Mouse (Mus musculus) embryonic facial prominence, embryonic 10.5 days (tissue): ENCODE data around the gene Ccdc85b. TPM values are rescaled to one million over a fixed set of nuclear protein-coding genes. Genes with fewer than 3 reads are reported as not detected.

Source experiments
- DNase-seq: peaks from one replicate; pipeline ENCODE4 v3.0.0-alpha.2; 2017; ENCODE audit warnings: low spot score
- H3K27ac ChIP-seq: fragments of 300-500 bp; sonication (generic); replicated peaks from 2 replicates; pipeline ENCODE4 v1.5.1; 2016; ENCODE audit warnings: mild to moderate bottlenecking
- H3K27me3 ChIP-seq: fragments of 300-500 bp; sonication (generic); replicated peaks from 2 replicates; pipeline ENCODE4 v1.6.1; 2016; ENCODE audit warnings: low read depth, mild to moderate bottlenecking; ENCODE audit not compliant: poor library complexity, severe bottlenecking
- H3K36me3 ChIP-seq: fragments of 300-500 bp; sonication (generic); replicated peaks from 2 replicates; pipeline ENCODE4 v1.6.1; 2016; ENCODE audit warnings: mild to moderate bottlenecking, moderate library complexity
- H3K4me1 ChIP-seq: fragments of 300-500 bp; sonication (generic); 2 replicates; pipeline ENCODE4 v1.6.1; 2016
- H3K4me3 ChIP-seq: fragments of 300-500 bp; sonication (generic); 2 replicates; pipeline ENCODE4 v1.5.1; 2016; ENCODE audit warnings: mild to moderate bottlenecking, moderate library complexity
- H3K9me3 ChIP-seq: fragments of 300-500 bp; sonication (generic); 2 replicates; pipeline ENCODE4 v1.6.1; 2016; ENCODE audit warnings: mild to moderate bottlenecking
- WGBS: fragments of 180-500 bp; shearing (Covaris S2); methylation state at CpG from one replicate; pipeline ENCODE4 v1.1.7; 2016; 5-methylcytosine and 5-hydroxymethylcytosine counted together
- polyA plus RNA-seq: library from polyadenylated mRNA; unstranded; fragments of >200 nt; fragmentation: Nextera tagmentation; extraction: Ambion mirVana; gene quantifications from 2 replicates; pipeline ENCODE4 v1.2.1, GENCODE M21; 2016

Gene Ccdc85b
- polyA plus RNA-seq, 1 experiment from 2014 or later, result 7.4 TPM

DNA sequence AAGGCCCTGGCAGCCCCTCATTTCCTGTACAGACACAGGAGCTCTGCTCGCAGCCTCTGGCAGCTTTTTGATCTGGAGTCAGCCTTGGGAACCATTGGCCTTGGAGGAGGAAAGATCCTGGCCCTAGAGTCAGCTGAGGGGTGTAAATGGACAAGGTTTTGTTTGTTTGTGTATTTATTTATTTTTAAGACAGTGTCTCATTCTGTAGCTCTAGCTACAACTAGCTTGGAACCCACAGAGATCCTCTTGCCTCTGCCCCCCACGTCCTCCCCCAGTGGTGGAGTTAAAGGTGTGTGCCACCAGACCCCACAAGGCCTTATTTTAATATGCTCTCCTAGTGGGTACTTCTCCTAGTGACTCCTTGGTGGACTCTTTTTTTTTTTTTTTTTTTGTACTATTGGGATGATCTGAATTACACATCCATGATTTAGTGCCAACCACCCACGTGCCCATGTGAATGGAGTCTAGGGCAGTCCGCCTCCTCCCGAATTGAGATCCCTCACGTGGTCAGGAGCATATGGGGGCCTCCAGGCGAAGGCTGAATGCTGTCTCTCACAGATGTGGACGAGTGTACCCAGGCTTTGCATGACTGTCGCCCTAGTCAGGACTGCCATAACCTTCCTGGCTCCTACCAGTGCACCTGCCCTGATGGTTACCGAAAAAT, 19.4 kb upstream of the Ccdc85b start:
- no peak for DNase-seq
- Histone ChIP-seq H3K27ac (no peak overlapping the region), H3K36me3 (peaks cover 62% of the 10 kb centered on the region), H3K9me3 (no peaks in the 10 kb centered on the region), H3K4me3 (no peak overlapping the region; the same call in 1 of the 2 replicates), H3K27me3 (no peaks in the 10 kb centered on the region), H3K4me1 (peaks cover 32% of the 10 kb centered on the region)
- 89% methylated on average over 10 of the region's 10 CpGs for WGBS

DNA sequence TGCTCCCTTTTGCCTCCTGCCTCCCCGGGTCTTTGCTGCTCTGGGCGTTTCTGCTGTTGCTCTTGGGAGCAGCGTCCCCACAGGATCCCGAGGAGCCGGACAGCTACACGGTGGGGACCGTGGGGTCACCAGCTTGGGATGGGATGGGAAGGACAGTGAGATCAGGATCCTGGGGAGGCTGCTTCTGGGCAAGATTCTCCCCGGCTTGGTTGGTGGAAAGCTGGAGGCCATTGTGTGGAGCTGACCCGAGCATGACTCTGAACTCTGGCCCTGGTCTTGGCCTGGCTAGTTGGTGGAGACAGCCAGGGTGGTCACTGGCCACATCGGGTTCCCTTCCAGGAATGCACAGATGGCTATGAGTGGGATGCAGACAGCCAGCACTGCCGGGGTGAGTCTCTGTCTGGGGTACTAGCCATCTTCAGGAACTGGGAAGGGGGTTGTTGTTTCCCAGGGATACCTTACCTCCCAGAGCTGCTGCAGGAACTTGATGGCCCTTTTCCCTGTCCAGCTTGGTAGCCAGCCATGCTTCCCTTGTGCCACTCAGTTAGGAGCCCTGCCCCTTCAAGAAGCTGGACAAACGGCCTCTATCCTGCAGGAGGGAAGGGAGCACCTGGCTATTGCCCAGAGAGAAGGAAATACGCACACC, 17.5 kb upstream of the Ccdc85b start:
- Histone ChIP-seq H3K9me3 (no peaks in the 10 kb centered on the region), H3K36me3 (peaks cover 43% of the 10 kb centered on the region), H3K27ac (peak overlapping the region; percentile 95), H3K4me1 (peaks cover 32% of the 10 kb centered on the region), H3K27me3 (no peaks in the 10 kb centered on the region), H3K4me3 (peak overlapping the region; percentile 81)
- 23% methylated on average over 13 of the region's 13 CpGs for WGBS
- no peak for DNase-seq

DNA sequence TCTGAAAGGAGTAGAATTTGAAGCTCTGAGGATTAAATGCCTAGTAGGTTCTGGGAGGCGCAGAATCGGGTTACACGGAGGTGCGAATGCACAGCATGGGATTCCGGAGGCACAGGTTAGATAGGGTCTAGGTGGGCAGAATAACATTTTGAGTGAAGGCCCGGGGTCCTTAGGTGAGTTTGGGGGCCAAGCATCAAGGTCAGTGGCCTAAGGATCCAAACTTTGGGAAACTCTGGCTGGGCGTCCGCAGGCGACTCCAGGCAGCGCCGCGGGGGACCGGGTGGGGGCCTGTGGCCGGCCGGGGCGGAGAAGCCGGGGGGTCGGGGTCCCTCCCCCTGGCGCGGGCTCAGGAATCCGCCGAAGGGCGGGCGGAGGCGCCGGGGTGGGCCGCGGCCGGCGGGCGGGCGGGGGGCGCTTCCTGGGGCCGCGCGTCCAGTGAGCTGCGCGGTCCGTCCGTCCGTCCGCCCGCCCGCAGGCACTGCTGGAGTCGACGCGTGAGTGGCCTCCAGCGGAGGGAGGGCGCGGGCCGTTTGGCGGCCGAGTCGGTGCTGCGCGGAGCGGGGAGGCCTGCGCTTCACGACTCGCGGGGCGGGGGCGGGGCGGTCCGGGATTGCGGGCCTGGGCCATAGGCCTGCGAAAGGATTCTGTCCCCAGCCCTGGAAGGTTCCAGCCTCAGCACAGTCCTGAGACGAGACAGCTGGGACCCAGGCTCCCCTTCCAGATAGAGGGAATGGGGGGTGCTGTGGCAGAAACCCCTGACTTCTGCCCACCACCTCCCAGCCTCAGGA, 16.8 kb upstream of the Ccdc85b start:
- H3K36me3 ChIP-seq, result peaks cover 36% of the 10 kb centered on the region
- H3K27me3 ChIP-seq, result no peaks in the 10 kb centered on the region
- H3K4me3 ChIP-seq, result peak overlapping the region; percentile 81
- H3K4me1 ChIP-seq, result peaks cover 32% of the 10 kb centered on the region
- H3K27ac ChIP-seq, result peak overlapping the region; percentile 95
- WGBS, result 1% methylated on average over 68 of the region's 68 CpGs
- DNase-seq, result peak; percentile 69
- no peaks in the 10 kb centered on the region for H3K9me3 ChIP-seq

DNA sequence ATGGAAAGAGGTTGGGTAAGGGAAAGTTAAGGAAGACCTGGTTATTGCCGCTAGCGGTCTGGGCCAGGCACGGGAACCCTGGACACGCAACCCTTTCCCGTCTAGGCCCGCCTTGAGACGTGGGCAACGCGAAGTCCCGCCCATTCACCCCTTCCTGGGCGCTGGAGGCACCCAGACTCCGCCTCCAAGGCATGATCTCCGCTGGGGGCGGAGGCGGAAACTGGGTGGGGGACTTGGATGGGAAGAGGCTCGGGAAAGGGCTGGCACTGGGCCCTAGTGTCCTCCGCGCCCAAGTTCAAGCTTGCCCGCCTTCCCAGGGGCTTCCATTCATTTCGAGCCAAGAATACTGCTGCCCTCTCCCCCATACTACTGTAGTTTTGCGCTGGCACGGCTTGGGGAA, 16.0 kb upstream of the Ccdc85b start, which contains the start of gene Efemp2:
Efemp2 (plus strand) TSS at position 235 of the 400 bp plus-strand sequence.
- Histone ChIP-seq H3K9me3 (no peaks in the 10 kb centered on the region), H3K27ac (peak within 1 kb of the TSS; percentile 95), H3K27me3 (no peaks in the 10 kb centered on the region), H3K4me3 (peak within 1 kb of the TSS; percentile 81), H3K36me3 (peaks cover 29% of the 10 kb centered on the region), H3K4me1 (peaks cover 32% of the 10 kb centered on the region)
- DNase-seq, result peak; percentile 84
- WGBS, result 2% methylated on average over 22 of the region's 22 CpGs

DNA sequence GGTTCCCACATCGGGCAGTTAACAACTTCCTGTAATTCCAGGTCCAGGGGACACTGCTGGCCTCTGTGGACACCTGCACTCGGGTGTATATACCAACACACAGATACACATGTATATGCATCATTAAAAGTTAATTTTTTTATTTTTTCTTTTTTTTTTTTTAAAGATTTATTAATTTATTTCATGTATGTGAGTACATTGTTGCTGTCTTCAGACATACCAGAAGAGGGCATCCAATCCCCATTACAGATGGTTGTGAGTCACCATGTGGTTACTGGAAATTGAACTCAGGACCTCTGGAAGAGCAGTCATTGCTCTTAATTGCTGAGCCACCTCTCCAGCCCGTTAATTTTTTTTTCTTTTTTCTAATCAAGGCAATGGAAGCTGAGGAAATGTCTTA, 15.2 kb upstream of the Ccdc85b start:
- H3K36me3 ChIP-seq, result peaks cover 29% of the 10 kb centered on the region
- peaks cover 32% of the 10 kb centered on the region for H3K4me1 ChIP-seq
- H3K4me3 ChIP-seq, result peak overlapping the region; percentile 81; the same call in 1 of the 2 replicates
- H3K27ac ChIP-seq, result no peak overlapping the region
- WGBS, result 80% methylated on average over 3 of the region's 3 CpGs
- no peaks in the 10 kb centered on the region for H3K9me3 ChIP-seq
- DNase-seq, result no peak
- no peaks in the 10 kb centered on the region for H3K27me3 ChIP-seq

DNA sequence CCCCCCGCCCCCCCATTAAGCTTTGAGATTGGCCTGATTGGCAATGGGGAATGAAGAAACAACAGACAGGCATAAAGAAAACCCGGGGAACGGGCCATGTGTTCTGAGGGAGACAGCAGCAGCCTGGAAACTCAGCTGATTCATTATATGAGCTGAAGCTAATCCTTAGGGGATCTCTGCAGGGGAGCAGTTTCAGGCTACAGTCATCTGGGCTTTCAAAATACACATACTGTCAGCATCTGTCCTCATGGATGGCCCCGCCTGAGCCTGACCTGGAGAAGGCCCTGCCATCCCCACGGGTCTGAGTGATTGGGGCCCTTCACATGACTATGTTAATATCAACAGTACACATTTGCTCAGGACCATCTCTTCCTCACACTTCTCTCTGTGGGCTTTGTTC, 14.2 kb upstream of the Ccdc85b start:
- H3K4me1 ChIP-seq, result peaks cover 30% of the 10 kb centered on the region
- H3K9me3 ChIP-seq, result no peaks in the 10 kb centered on the region
- no peaks in the 10 kb centered on the region for H3K27me3 ChIP-seq
- DNase-seq, result no peak
- H3K36me3 ChIP-seq, result peaks cover 29% of the 10 kb centered on the region
- no peak overlapping the region for H3K4me3 ChIP-seq
- no peak overlapping the region for H3K27ac ChIP-seq
- 61% methylated on average over 5 of the region's 5 CpGs for WGBS

DNA sequence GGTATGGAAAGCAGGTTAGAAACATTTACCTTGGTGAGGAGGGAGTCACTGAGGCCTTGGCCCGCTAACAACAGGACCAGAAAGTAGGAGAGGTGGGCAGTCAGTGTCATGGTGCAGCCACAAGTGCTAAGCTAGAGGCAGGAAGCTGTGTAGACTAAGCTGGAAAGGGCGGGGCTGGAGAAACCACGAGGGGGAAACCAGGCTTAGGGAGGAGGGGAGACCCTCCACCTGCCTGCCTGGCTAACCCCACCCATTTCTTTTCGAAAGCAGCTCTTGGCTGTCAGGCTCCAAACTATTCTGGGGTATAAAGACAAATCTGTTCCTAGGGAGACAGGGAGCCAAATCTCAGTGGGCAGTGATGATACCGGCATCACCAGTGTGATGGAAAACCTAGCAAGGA, 10.7 kb upstream of the Ccdc85b start, which contains the start of gene Ctsw:
Ctsw (minus strand) TSS at position 134 of the 400 bp plus-strand sequence.
- Histone ChIP-seq H3K9me3 (no peaks in the 10 kb centered on the region), H3K4me1 (peaks cover 10% of the 10 kb centered on the region), H3K36me3 (peaks cover 55% of the 10 kb centered on the region), H3K27me3 (no peaks in the 10 kb centered on the region), H3K4me3 (no peak within 1 kb of the TSS), H3K27ac (no peak within 1 kb of the TSS)
- 56% methylated on average over 5 of the region's 5 CpGs for WGBS
- DNase-seq, result no peak

DNA sequence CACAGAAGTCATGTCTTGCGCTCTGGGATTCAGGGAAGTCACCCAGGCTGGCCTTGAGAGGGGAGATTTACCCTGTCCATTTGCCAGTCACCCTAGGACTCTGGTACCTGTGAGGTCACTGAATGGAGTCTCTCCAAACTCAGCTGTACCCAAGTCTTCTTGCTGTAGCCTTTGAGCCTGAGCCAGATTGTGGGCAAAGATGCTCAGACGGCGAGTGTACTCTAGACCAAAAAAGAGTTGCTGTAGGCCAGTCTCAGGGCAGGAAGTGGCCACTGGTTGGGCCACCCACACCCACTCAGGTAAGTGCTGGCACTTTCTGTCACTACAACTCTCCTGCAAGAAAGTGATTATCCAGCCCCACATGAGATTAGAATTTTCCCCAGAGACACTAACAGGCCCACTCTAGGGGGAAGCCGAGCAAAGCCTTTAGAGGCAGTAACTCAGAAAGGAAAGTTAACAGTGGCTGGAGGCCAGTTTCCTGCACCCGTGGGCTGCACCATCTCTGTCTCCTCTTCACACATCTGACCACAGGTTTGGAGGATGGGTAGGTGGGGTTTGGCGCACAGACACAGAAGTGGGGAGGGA, 9.3 kb upstream of the Ccdc85b start:
- Histone ChIP-seq H3K9me3 (no peaks in the 10 kb centered on the region), H3K4me1 (peaks cover 10% of the 10 kb centered on the region), H3K27ac (no peak overlapping the region), H3K36me3 (peaks cover 67% of the 10 kb centered on the region), H3K27me3 (no peaks in the 10 kb centered on the region), H3K4me3 (no peak overlapping the region)
- 92% methylated on average over 6 of the region's 6 CpGs for WGBS
- no peak for DNase-seq

DNA sequence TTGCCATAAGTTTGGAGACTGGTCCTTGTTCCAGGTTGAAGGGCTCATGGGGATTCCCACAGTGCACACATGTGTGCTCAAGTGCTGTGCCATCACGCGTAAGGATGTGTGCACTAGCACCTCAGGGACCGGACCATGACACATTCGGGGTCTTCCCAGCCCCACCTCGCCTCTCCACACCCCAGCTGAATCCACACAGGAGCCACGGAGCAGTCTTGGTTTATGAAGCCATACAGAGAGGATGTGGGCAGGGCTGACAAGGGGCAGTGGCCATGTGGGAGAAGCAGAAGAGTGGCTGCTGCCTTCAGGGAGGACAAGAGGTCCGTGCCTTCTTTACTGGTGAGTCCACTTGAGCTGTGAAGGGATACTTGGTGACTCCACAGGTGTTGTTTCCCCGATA, 7.3 kb upstream of the Ccdc85b start:
- H3K27me3 ChIP-seq, result no peaks in the 10 kb centered on the region
- 96% methylated on average over 8 of the region's 8 CpGs for WGBS
- H3K36me3 ChIP-seq, result peaks cover 67% of the 10 kb centered on the region
- DNase-seq, result no peak
- no peak overlapping the region for H3K4me3 ChIP-seq
- peaks cover 21% of the 10 kb centered on the region for H3K4me1 ChIP-seq
- H3K27ac ChIP-seq, result no peak overlapping the region
- no peaks in the 10 kb centered on the region for H3K9me3 ChIP-seq

DNA sequence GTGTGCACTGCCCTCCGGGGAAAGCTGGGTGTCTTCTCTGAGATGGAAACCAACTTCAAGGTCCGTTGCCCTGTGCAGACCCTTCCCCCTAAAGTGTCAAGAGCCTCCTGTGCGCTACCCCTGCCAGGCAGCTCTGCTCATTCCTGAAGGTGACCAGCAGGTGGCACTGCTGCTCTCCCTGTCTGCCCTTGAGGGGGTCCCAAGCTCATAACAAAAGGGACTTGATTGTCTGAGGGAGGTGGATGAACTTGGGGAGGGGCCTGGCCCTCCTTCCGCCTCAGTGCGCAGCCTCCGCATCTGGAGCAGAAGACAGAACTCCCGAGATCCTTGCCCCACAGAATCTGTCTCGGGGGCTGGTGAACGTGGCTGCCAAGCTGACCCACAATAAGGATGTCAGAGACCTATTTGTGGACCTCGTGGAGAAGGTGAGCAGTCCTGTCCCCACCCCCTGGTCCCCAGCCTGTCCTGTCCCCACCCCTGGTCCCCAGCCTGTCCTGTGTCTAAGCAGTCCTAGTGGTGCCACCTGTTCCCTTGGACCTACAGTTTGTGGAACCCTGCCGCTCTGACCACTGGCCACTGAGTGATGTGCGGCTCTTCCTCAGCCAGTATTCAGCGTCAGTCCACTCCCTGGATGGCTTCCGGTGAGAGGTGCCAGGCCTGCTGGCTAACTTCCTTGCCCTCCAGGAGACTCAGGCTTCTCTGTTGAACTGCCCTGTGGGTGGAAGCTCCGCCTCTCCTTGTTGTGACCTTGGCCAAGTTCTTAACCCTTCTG, 6.3 kb upstream of the Ccdc85b start:
- H3K9me3 ChIP-seq, result no peaks in the 10 kb centered on the region
- peaks cover 25% of the 10 kb centered on the region for H3K4me1 ChIP-seq
- H3K27ac ChIP-seq, result peak overlapping the region; percentile 84
- peaks cover 67% of the 10 kb centered on the region for H3K36me3 ChIP-seq
- H3K4me3 ChIP-seq, result peak overlapping the region; percentile 45
- H3K27me3 ChIP-seq, result peaks cover 7% of the 10 kb centered on the region
- 57% methylated on average over 15 of the region's 15 CpGs for WGBS
- DNase-seq, result peak; percentile 85

DNA sequence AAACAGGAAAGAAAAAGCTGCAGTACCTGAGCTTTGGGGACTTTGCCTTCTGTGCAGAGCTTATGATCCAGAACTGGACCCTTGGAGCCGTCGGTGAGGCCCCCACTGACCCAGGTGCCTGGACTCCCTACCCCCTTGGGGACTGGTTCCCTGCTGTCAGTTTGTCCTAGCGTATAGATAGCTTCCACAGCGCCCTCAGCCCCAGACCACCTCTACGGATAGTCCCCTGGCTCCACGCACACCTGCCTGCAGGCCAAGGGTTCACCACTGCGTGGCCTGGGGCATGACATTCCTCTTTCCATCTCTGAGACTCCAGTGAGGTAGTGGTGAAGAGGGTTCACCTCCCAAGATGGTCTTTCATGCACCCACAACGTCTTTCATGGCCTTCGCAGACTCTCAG, 5.5 kb upstream of the Ccdc85b start:
- Histone ChIP-seq H3K4me3 (peak overlapping the region; percentile 24; the same call in 1 of the 2 replicates), H3K27me3 (peaks cover 15% of the 10 kb centered on the region), H3K27ac (no peak overlapping the region), H3K4me1 (peaks cover 25% of the 10 kb centered on the region), H3K9me3 (no peaks in the 10 kb centered on the region), H3K36me3 (peaks cover 61% of the 10 kb centered on the region)
- WGBS, result 90% methylated on average over 9 of the region's 9 CpGs
- DNase-seq, result no peak

DNA sequence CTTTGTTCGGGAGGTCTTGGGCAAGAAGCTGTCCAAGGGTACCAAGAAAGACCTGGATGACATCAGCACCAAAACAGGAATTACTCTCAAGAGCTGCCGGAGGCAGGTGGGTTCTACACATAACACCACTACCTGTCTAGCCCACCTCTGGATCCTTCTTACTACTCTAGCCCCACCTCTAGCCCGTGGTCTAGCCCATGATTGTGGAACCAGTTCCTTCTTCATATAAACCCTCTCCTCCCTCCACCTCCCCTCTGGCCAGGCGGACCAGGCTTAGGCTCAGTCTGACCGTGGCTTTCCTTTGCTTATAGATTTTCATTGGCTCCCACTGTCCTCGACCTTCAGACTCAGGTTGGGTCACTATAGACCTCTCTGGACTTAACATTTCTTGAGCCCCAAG, 3.7 kb upstream of the Ccdc85b start:
- DNase-seq, result no peak
- WGBS, result 89% methylated on average over 6 of the region's 6 CpGs
- Histone ChIP-seq H3K27me3 (peaks cover 18% of the 10 kb centered on the region), H3K9me3 (no peaks in the 10 kb centered on the region), H3K27ac (0 out of 2 replicates have a peak overlapping the region, but pooled peaks have one; percentile 86), H3K36me3 (peaks cover 42% of the 10 kb centered on the region), H3K4me3 (peak overlapping the region; percentile 83), H3K4me1 (peaks cover 42% of the 10 kb centered on the region)
